Mouse (Mus musculus): ENCODE data around the gene Gpr3.

GRCm38 (mm10) chr4:133203591-133203990 is 8.7 kb downstream of the Gpr3 start:
- TF ChIP-seq CTCF (IDR thresholded peaks at IDR 0.05) (no peak), EP300 (IDR thresholded peaks at IDR 0.05) (no peak)
